Mouse (Mus musculus): ENCODE data around the gene Lmnb2.
A peak's percentile ranks its signal among the peaks of the same experiment; 100 is the strongest.

DNA sequence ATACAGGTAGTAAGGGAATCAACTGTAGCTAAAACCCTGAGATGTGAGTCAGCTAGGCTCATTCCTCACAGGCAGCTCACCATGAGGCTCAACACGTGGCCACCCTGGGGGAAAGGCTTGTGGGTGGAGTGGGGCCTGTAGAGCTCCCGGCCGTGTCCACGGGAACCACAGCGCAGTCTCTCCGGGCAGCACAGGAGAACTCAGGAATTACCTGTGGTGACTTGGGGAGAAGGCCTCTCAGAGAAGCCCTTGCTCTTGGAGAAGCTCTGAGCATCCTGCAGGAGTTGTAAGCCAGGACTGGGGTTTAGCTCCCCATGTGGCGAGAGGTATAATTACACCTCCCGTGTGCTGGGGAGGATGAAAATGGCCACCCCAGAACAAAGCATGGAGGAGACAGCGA lies 37.5 kb upstream of the Lmnb2 start:
- TF ChIP-seq CTCF (conservative IDR thresholded peaks at IDR 0.05; ENCODE audit: insufficient read depth, insufficient read length, low read depth, low read length): peak; percentile 89
- TF ChIP-seq POLR2A (IDR thresholded peaks at IDR 0.05; ENCODE audit: low read depth, low read length): no peak

Data from kidney, adult 2 months (tissue).